Mouse (Mus musculus) embryonic facial prominence, embryonic 10.5 days (tissue): ENCODE results near the gene Mgat4e. TPM values are rescaled to one million over a fixed set of nuclear protein-coding genes. Genes with fewer than 3 reads are reported as not detected.
"Not testable (repeated sequence)": the region's sequence is repeated elsewhere in the genome, so short reads cannot be mapped to it uniquely, and the experiment has no call there.

Experiments
- DNase-seq: peaks from one replicate; pipeline ENCODE4 v3.0.0-alpha.2; 2017; ENCODE audit warnings: low spot score
- H3K27ac ChIP-seq: fragments of 300-500 bp; sonication (generic); replicated peaks from 2 replicates; pipeline ENCODE4 v1.5.1; 2016; ENCODE audit warnings: mild to moderate bottlenecking
- H3K27me3 ChIP-seq: fragments of 300-500 bp; sonication (generic); replicated peaks from 2 replicates; pipeline ENCODE4 v1.6.1; 2016; ENCODE audit warnings: low read depth, mild to moderate bottlenecking; ENCODE audit not compliant: poor library complexity, severe bottlenecking
- H3K36me3 ChIP-seq: fragments of 300-500 bp; sonication (generic); replicated peaks from 2 replicates; pipeline ENCODE4 v1.6.1; 2016; ENCODE audit warnings: mild to moderate bottlenecking, moderate library complexity
- H3K4me1 ChIP-seq: fragments of 300-500 bp; sonication (generic); 2 replicates; pipeline ENCODE4 v1.6.1; 2016
- H3K4me3 ChIP-seq: fragments of 300-500 bp; sonication (generic); 2 replicates; pipeline ENCODE4 v1.5.1; 2016; ENCODE audit warnings: mild to moderate bottlenecking, moderate library complexity
- H3K9me3 ChIP-seq: fragments of 300-500 bp; sonication (generic); 2 replicates; pipeline ENCODE4 v1.6.1; 2016; ENCODE audit warnings: mild to moderate bottlenecking
- WGBS: fragments of 180-500 bp; shearing (Covaris S2); methylation state at CpG from one replicate; pipeline ENCODE4 v1.1.7; 2016; 5-methylcytosine and 5-hydroxymethylcytosine counted together
- polyA plus RNA-seq: library from polyadenylated mRNA; unstranded; fragments of >200 nt; fragmentation: Nextera tagmentation; extraction: Ambion mirVana; gene quantifications from 2 replicates; pipeline ENCODE4 v1.2.1, GENCODE M21; 2016

Gene Mgat4e
- polyA plus RNA-seq, 1 experiment from 2014 or later: not detected

GRCm38 (mm10) chr1:134519201-134519600 is 30.3 kb downstream of the Mgat4e start:
- H3K27me3 ChIP-seq: peaks cover 20% of the 10 kb centered on the region
- 95% methylated on average over 5 of the region's 5 CpGs for WGBS
- not testable (repeated sequence) for H3K36me3 ChIP-seq, H3K9me3 ChIP-seq, H3K4me3 ChIP-seq, DNase-seq, H3K27ac ChIP-seq
- peaks cover 21% of the 10 kb centered on the region for H3K4me1 ChIP-seq

GRCm38 (mm10) chr1:134518677-134519076 is 30.8 kb downstream of the Mgat4e start:
- peak; percentile 66 for DNase-seq
- WGBS: 13% methylated on average over 7 of the region's 7 CpGs
- H3K36me3 ChIP-seq: no peaks in the 10 kb centered on the region

GRCm38 (mm10) chr1:134517841-134518240 is 31.6 kb downstream of the Mgat4e start:
- WGBS: 93% methylated on average over 14 of the region's 14 CpGs
- not testable (repeated sequence) for H3K27ac ChIP-seq
- peaks cover 34% of the 10 kb centered on the region for H3K27me3 ChIP-seq

More at GRCm38 (mm10) chr1:134518677-134519076, 30.8 kb downstream of the Mgat4e start:
- Histone ChIP-seq H3K9me3 (no peaks in the 10 kb centered on the region), H3K27ac (no peak overlapping the region), H3K4me3 (no peak overlapping the region), H3K4me1 (peaks cover 23% of the 10 kb centered on the region), H3K27me3 (peaks cover 26% of the 10 kb centered on the region)

GRCm38 (mm10) chr1:134516491-134517198 is 32.8 kb downstream of the Mgat4e start:
- H3K27me3 ChIP-seq: peaks cover 46% of the 10 kb centered on the region
- 14% methylated on average over 4 of the region's 4 CpGs for WGBS
- H3K4me3 ChIP-seq: no peak overlapping the region
- H3K9me3 ChIP-seq: no peaks in the 10 kb centered on the region
- no peaks in the 10 kb centered on the region for H3K36me3 ChIP-seq
- peak; percentile 76 for DNase-seq
- H3K4me1 ChIP-seq: peaks cover 38% of the 10 kb centered on the region
- peak overlapping the region; percentile 65 for H3K27ac ChIP-seq

More at GRCm38 (mm10) chr1:134517841-134518240, 31.6 kb downstream of the Mgat4e start:
- not testable (repeated sequence) for DNase-seq, H3K9me3 ChIP-seq, H3K4me3 ChIP-seq, H3K36me3 ChIP-seq
- H3K4me1 ChIP-seq: peaks cover 31% of the 10 kb centered on the region

- Histone ChIP-seq H3K36me3 (no peaks in the 10 kb centered on the region), H3K27me3 (peaks cover 48% of the 10 kb centered on the region), H3K4me3 (no peak overlapping the region), H3K9me3 (no peaks in the 10 kb centered on the region), H3K27ac (peak overlapping the region; percentile 65), H3K4me1 (peaks cover 38% of the 10 kb centered on the region)
- no peak for DNase-seq
- WGBS: 83% methylated on average over 2 of the region's 2 CpGs
Measured at GRCm38 (mm10) chr1:134515891-134516290, 33.6 kb downstream of the Mgat4e start.

- peaks cover 4% of the 10 kb centered on the region; the same call in 1 of the 2 replicates for H3K36me3 ChIP-seq
- H3K4me3 ChIP-seq: peak overlapping the region; percentile 55
- WGBS: 42% methylated on average over 16 of the region's 16 CpGs
- peaks cover 38% of the 10 kb centered on the region for H3K4me1 ChIP-seq
- H3K27me3 ChIP-seq: peaks cover 48% of the 10 kb centered on the region
- H3K9me3 ChIP-seq: no peaks in the 10 kb centered on the region
- no peak overlapping the region for H3K27ac ChIP-seq
- DNase-seq: no peak
Measured at GRCm38 (mm10) chr1:134513876-134514590, 35.4 kb downstream of the Mgat4e start.

GRCm38 (mm10) chr1:134513312-134513860 is 36.1 kb downstream of the Mgat4e start:
- Histone ChIP-seq H3K9me3 (no peaks in the 10 kb centered on the region), H3K4me1 (peaks cover 34% of the 10 kb centered on the region), H3K27me3 (peaks cover 48% of the 10 kb centered on the region), H3K36me3 (peaks cover 8% of the 10 kb centered on the region), H3K4me3 (peak overlapping the region; percentile 55), H3K27ac (peak overlapping the region; percentile 54)
- 2% methylated on average over 38 of the region's 38 CpGs for WGBS
- DNase-seq: peak; percentile 61

GRCm38 (mm10) chr1:134512584-134512983 is 36.9 kb downstream of the Mgat4e start:
- 60% methylated on average over 6 of the region's 6 CpGs for WGBS
- Histone ChIP-seq H3K9me3 (no peaks in the 10 kb centered on the region), H3K27ac (no peak overlapping the region), H3K36me3 (peaks cover 16% of the 10 kb centered on the region), H3K4me1 (peaks cover 34% of the 10 kb centered on the region), H3K4me3 (peak overlapping the region; percentile 55; the same call in 1 of the 2 replicates), H3K27me3 (peaks cover 48% of the 10 kb centered on the region)
- no peak for DNase-seq

- no peak for DNase-seq
- peaks cover 48% of the 10 kb centered on the region for H3K27me3 ChIP-seq
- no peaks in the 10 kb centered on the region for H3K9me3 ChIP-seq
- WGBS: 73% methylated on average over 4 of the region's 4 CpGs
- H3K4me3 ChIP-seq: no peak overlapping the region
- peaks cover 33% of the 10 kb centered on the region for H3K4me1 ChIP-seq
- H3K27ac ChIP-seq: no peak overlapping the region
- H3K36me3 ChIP-seq: peaks cover 20% of the 10 kb centered on the region
Measured at GRCm38 (mm10) chr1:134512183-134512582, 37.3 kb downstream of the Mgat4e start.

- H3K27me3 ChIP-seq: peaks cover 36% of the 10 kb centered on the region
- H3K27ac ChIP-seq: no peak overlapping the region
- H3K4me1 ChIP-seq: peaks cover 17% of the 10 kb centered on the region
- no peak overlapping the region for H3K4me3 ChIP-seq
- peaks cover 41% of the 10 kb centered on the region for H3K36me3 ChIP-seq
- DNase-seq: no peak
- no peaks in the 10 kb centered on the region for H3K9me3 ChIP-seq
- WGBS: 55% methylated on average over 7 of the region's 7 CpGs
Measured at GRCm38 (mm10) chr1:134510018-134510417, 39.5 kb downstream of the Mgat4e start.

- Histone ChIP-seq H3K4me1 (no peaks in the 10 kb centered on the region), H3K27me3 (no peaks in the 10 kb centered on the region), H3K36me3 (peaks cover 67% of the 10 kb centered on the region), H3K27ac (no peak overlapping the region), H3K9me3 (no peaks in the 10 kb centered on the region), H3K4me3 (no peak overlapping the region)
- WGBS: 94% methylated on average over 8 of the region's 8 CpGs
- no peak for DNase-seq
Measured at GRCm38 (mm10) chr1:134506201-134506600, 43.3 kb downstream of the Mgat4e start.

- H3K9me3 ChIP-seq: no peaks in the 10 kb centered on the region
- no peak overlapping the region for H3K27ac ChIP-seq
- no peak for DNase-seq
- H3K4me1 ChIP-seq: peaks cover 4% of the 10 kb centered on the region
- no peak overlapping the region for H3K4me3 ChIP-seq
- H3K27me3 ChIP-seq: no peaks in the 10 kb centered on the region
- peaks cover 55% of the 10 kb centered on the region for H3K36me3 ChIP-seq
- WGBS: 82% methylated on average over 1 of the region's 1 CpGs
Measured at GRCm38 (mm10) chr1:134500916-134501315, 48.6 kb downstream of the Mgat4e start.
